Mouse (Mus musculus): Measurements from ENCODE around the gene Crabp2. TPM values are rescaled to one million over a fixed set of nuclear protein-coding genes. Genes with fewer than 3 reads are reported as not detected.
"Not testable (repeated sequence)": the region's sequence is repeated elsewhere in the genome, so short reads cannot be mapped to it uniquely, and the experiment has no call there.

Crabp2 gene
- total RNA-seq (2021): 1 to 10 TPM; 1.4 to 2.6 TPM
- long read RNA-seq: 0 reads

GRCm38 (mm10) chr3:87948378-87949265 lies at the start of gene Crabp2:
Crabp2 (plus strand) TSS chr3:87948666.
- no peak for DNase-seq (ENCODE audit: low spot score in 2 of 2)

GRCm38 (mm10) chr3:87899266-87899665 lies 49.2 kb upstream of the Crabp2 start:
- DNase-seq (ENCODE audit: low spot score in 2 of 2): no peak

- no peak for DNase-seq (ENCODE audit: low spot score in 2 of 2)
Measured at GRCm38 (mm10) chr3:87899776-87900175, 48.7 kb upstream of the Crabp2 start.

GRCm38 (mm10) chr3:87901036-87901624 lies 47.3 kb upstream of the Crabp2 start:
- no peak for DNase-seq (ENCODE audit: low spot score in 2 of 2)

GRCm38 (mm10) chr3:87901959-87902358 lies 46.5 kb upstream of the Crabp2 start:
- DNase-seq (ENCODE audit: low spot score in 2 of 2): not testable (repeated sequence)

GRCm38 (mm10) chr3:87903821-87904220 lies 44.6 kb upstream of the Crabp2 start:
- DNase-seq (ENCODE audit: low spot score in 2 of 2): no peak

GRCm38 (mm10) chr3:87905880-87906485 lies 42.5 kb upstream of the Crabp2 start, which contains the start of gene Hdgf:
Hdgf (plus strand) TSS chr3:87906321.
- peak; percentile 92 to 95 for DNase-seq (ENCODE audit: low spot score in 2 of 2)

- DNase-seq (ENCODE audit: low spot score in 2 of 2): peak in 1 of 2 experiments; percentile 57
Measured at GRCm38 (mm10) chr3:87906601-87906980, 41.9 kb upstream of the Crabp2 start.

- peak in 1 of 2 experiments; percentile 48 for DNase-seq (ENCODE audit: low spot score in 2 of 2)
Measured at GRCm38 (mm10) chr3:87906981-87907857, 41.2 kb upstream of the Crabp2 start.

GRCm38 (mm10) chr3:87907906-87908305 lies 40.6 kb upstream of the Crabp2 start:
- DNase-seq (ENCODE audit: low spot score in 2 of 2): no peak

- DNase-seq (ENCODE audit: low spot score in 2 of 2): no peak
Measured at GRCm38 (mm10) chr3:87909381-87909780, 39.1 kb upstream of the Crabp2 start.

- DNase-seq (ENCODE audit: low spot score in 2 of 2): no peak
Measured at GRCm38 (mm10) chr3:87909874-87910273, 38.6 kb upstream of the Crabp2 start.

- peak; percentile 43 for DNase-seq (ENCODE audit: low spot score in 2 of 2)
Measured at GRCm38 (mm10) chr3:87910573-87911141, 37.8 kb upstream of the Crabp2 start.

- no peak for DNase-seq (ENCODE audit: low spot score in 2 of 2)
Measured at GRCm38 (mm10) chr3:87913491-87913890, 35.0 kb upstream of the Crabp2 start.

GRCm38 (mm10) chr3:87913891-87914290 lies 34.6 kb upstream of the Crabp2 start:
- DNase-seq (ENCODE audit: low spot score in 2 of 2): no peak

- DNase-seq (ENCODE audit: low spot score in 2 of 2): no peak
Measured at GRCm38 (mm10) chr3:87916990-87917389, 31.5 kb upstream of the Crabp2 start.

GRCm38 (mm10) chr3:87918551-87918950 lies 29.9 kb upstream of the Crabp2 start:
- DNase-seq (ENCODE audit: low spot score in 2 of 2): no peak

GRCm38 (mm10) chr3:87919336-87920108 lies 28.9 kb upstream of the Crabp2 start, which contains the start of gene Mrpl24:
Mrpl24 (plus strand) TSS chr3:87919506.
- peak; percentile 88 to 95 for DNase-seq (ENCODE audit: low spot score in 2 of 2)

GRCm38 (mm10) chr3:87920270-87920943 lies 28.1 kb upstream of the Crabp2 start:
- no peak for DNase-seq (ENCODE audit: low spot score in 2 of 2)
